Mouse (Mus musculus): ENCODE measurements at regions not wholly inside any gene's neighbourhood (a gene's known extent, or its start where the extent isn't known, plus 50 kb on each side); places are given as distances from the start of the nearest gene placed in this dataset.

GRCm38 (mm10) chr1:121123436-121123835 lies 209.0 kb downstream of the Insig2 start:
- intact Hi-C loops (cut with DNase I) = no loop called here
- no peak for DNase-seq

DNA sequence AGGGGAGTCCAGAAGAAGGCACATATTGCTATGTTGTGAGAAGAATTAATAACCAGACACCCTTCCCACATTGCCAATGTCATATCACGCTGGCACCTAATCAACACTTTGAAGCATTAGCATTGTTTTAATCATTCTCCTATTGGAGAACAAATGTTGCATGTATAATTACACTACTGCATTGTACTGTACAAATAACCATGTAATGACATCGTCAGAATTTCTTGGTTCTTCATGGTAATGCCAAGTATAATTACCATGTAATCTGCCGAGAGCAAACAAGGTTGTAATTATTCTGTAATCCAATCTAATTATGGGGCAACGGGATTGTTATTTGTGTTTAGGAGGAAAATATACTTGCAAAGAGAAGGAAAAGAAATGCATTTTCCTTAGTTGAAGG lies 196.1 kb downstream of the Insig2 start:
- DNase-seq = no peak
- intact Hi-C loops (cut with DNase I) = no loop called here

- DNase-seq = no peak
- intact Hi-C loops (cut with DNase I) = no loop called here
Observed at GRCm38 (mm10) chr1:121136846-121137245, 195.5 kb downstream of the Insig2 start.

- DNase-seq = no peak
- intact Hi-C loops (cut with DNase I) = no loop called here
Observed at GRCm38 (mm10) chr1:121144981-121145380, 187.4 kb downstream of the Insig2 start.

GRCm38 (mm10) chr1:121153476-121153875 lies 178.9 kb downstream of the Insig2 start:
- peak; percentile 13 to 27 for DNase-seq
- intact Hi-C loops (cut with DNase I) = no loop called here

- intact Hi-C loops (cut with DNase I) = no loop called here
Observed at GRCm38 (mm10) chr1:121154616-121155015, 177.8 kb downstream of the Insig2 start.

GRCm38 (mm10) chr1:121168651-121169050 lies 163.7 kb downstream of the Insig2 start:
- no peak for DNase-seq
- intact Hi-C loops (cut with DNase I) = no loop called here

More at GRCm38 (mm10) chr1:121154616-121155015, 177.8 kb downstream of the Insig2 start:
- no peak for DNase-seq

DNA sequence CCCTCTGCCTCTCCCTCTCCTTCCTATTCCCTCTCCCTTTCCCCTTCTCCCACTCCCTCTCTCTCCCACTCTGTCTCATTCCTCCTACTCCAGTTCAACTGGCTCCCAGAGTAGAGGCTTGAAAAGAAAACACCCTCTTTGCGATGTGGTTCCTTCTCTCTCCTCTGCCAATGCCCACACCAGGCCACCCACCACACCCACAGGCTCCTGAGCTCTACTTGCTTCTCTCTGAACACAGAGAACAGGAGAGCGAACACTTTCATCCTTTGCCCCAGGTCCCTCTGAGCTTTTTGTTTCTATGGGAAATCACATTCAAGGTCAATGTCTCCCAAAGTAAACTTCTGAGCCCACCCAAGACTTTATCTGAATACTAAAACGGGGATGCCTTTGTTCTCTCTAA lies 155.8 kb downstream of the Insig2 start:
- intact Hi-C loops (cut with DNase I) = no loop called here

DNA sequence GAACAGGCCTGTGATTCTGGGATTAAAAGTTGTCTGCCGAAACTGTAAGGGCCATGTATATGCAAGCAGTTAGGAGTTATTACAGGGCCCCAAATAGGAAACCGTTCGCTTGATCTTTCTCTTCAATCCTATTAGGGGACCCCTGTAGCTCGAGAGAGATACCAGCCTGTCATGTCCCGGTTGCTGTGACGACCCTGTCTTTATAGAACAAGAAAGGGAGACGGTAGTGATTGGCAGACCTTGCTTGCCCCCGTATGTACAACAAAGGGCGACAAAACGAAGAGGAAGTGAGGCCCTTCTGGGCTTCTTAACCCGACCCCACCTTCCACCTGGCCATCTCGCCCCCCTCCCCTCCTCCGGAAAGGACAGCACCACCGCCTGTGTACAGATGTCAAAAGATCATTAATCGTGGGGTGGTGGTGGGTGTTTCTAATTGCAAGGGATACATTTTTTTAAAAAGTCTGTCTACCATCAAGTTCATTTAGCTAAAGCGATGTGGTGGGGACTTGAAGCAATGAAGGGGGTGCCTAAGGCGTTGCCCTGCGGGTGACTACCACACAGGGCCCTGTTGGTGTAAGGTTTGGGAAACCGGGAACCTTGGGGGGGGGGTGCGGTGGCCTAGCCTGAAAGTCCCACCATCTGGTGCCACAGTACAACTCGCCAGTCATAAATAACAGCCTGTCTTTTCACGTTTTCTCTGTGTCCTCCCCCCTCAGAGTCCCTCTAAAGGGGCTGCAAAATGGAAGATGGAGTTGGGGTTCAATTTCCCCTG lies 155.1 kb downstream of the Insig2 start:
- DNase-seq = no peak
- intact Hi-C loops (cut with DNase I) = no loop called here

More for the DNA sequence above, 155.8 kb downstream of the Insig2 start:
- DNase-seq = no peak

DNA sequence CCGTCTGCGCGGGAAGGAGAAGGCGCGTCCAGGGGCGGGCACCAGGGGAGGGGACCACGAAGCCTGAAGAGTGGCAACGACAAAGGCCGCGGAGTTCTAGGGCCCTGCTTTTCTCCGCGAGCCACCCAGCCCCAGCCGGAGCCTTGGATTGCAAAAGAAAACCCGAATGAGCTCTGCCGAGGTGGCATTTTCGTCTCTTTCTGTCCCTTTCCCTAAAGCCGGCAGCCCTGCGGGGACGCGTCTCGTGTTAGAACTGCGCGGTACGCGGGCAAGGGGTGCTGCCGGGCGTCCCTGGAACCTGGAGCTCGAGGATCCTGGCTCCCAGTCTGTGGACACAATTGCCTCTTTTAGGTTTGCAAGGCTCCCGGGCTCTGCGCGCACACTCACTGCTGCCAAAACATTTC lies 154.5 kb downstream of the Insig2 start:
- DNase-seq = peak; percentile 10 to 27
- intact Hi-C loops (cut with DNase I) = loop anchor here (2.0 kb wide), 1 partner anchor 583 kb away; no protein-coding TSS in a partner anchor

GRCm38 (mm10) chr1:121178611-121179245 lies 153.7 kb downstream of the Insig2 start:
- no peak for DNase-seq
- intact Hi-C loops (cut with DNase I) = loop anchor here (2.0 kb wide), 1 partner anchor 584 kb away; no protein-coding TSS in a partner anchor

DNA sequence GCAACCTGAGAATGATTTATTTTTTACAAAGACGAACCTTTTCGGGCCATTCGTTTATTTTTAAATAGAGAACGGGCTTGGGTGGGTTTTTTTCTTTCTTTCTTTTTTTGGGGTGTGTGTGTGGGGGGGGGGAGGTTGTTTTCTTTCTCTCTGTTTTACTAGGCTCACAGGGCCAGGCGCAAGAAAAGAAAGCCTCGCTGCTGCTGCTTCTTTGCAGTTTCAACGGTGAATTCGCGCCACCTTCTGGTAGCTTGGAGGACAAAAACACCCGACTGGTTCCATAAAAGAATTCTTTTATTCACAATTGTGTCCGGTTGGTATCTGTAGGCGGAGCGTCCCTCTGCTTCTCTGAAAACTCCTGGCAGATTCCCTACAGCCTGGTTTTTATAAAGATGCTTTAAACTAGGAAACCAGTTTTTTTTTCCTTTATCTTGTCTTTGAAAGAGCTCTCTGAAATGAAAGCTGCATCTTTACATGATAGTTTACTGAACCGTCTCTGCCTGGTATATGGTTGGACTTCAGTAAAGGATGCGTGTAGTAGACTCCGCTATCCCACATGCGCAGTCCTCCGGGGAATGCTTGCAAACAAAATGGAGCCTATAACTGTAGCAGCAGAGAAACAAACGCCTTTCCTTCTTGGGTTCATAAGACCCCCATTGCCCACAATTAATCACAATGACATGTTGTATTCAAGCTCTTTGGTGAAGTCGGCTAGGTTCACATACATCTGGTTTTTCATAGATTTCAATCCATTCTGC lies 151.9 kb downstream of the Insig2 start:
- DNase-seq = peak; percentile 54 to 67

GRCm38 (mm10) chr1:121188895-121189294 lies 143.5 kb downstream of the Insig2 start:
- no peak for DNase-seq
- intact Hi-C loops (cut with DNase I) = loop anchor here (10.0 kb wide), 1 partner anchor 216 kb away; no protein-coding TSS in a partner anchor

More for the DNA sequence above, 151.9 kb downstream of the Insig2 start:
- intact Hi-C loops (cut with DNase I) = loop anchor here (10.0 kb wide), 1 partner anchor 224 kb away; no protein-coding TSS in a partner anchor

DNA sequence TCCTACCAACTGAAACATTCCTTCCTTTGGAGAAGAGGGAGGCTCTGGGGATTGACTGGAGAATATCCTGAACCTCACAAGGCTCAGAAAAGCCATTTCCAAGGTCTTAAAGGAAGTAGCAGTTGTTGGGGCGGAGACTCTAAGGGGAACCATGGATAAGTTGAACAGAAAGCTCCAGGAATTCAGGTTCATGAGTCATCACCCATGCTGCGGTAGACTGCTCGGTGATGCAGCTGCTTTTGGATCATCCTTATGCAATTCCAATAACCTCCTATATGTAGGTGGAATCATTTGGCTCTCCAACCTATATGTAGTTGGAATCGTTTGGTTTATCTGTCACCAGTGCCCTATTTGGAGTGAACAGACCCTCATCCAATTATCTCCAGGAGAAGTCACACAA lies 137.6 kb downstream of the Insig2 start:
- intact Hi-C loops (cut with DNase I) = no loop called here
- no peak for DNase-seq

- intact Hi-C loops (cut with DNase I) = no loop called here
- DNase-seq = no peak
Observed at GRCm38 (mm10) chr1:121215843-121216242, 116.5 kb downstream of the Insig2 start.

- intact Hi-C loops (cut with DNase I) = no loop called here
- DNase-seq = no peak
Observed at GRCm38 (mm10) chr1:121224250-121224649, 108.1 kb downstream of the Insig2 start.

GRCm38 (mm10) chr1:121226466-121227232 lies 105.7 kb downstream of the Insig2 start:
- DNase-seq = no peak
- intact Hi-C loops (cut with DNase I) = no loop called here

DNA sequence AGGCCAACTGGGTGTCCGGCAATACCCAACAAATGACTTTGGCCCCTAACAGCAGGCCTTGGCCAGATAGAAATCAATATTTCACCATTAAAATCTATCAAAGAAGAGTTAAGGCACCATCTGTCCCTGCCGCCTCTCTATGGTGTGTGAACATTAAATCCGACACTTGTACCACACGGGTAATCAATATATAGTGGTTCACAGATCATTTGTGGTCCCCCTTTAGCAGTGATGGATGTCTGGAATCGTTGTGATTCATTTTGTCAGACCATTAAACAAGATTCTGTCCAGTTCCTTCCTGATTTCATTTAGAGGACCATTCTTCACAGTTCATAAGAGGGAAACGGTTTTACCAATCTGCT lies 105.2 kb downstream of the Insig2 start:
- DNase-seq = no peak
- intact Hi-C loops (cut with DNase I) = no loop called here

DNA sequence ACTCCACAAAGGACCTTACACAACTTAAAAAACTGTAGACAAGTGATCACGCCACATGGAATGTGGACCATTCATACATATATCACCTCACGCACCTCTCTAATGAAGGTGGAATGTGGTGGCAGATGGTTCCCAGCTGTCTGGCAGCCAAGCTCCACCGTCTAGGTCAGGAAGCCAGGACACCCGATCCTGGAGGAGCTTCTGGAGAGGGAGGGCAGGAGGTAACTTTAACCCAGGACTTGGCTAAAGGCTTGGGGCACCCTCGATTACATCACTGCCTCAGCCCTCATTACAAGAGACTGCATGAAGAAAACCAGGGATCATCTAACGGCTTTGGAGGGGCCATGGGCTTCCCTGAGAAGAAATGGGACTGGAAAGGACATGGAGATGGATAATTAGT lies 88.8 kb downstream of the Insig2 start:
- DNase-seq = no peak
- intact Hi-C loops (cut with DNase I) = no loop called here

DNA sequence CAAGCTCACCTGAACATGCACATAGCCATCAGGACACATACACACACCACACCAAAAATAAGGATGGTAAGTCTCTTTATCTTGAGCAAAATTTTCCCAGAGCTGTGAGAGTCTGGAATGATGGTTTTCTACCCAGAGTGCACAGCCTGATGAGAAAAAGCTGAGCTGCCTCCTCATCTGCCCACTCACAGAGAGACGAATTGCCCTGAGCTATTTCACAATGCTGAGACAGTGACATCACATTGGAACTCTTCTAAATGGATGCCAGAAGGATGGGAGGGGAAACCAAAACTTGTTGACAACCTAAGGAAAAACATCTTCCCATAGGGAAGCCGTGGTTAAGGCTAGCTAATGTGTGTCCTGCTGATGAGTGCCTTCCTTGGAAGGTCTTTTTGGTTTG lies 84.8 kb downstream of the Insig2 start:
- intact Hi-C loops (cut with DNase I) = loop anchor here (5.0 kb wide), 1 partner anchor 155 kb away; no protein-coding TSS in a partner anchor
- no peak for DNase-seq
